Mouse (Mus musculus): ENCODE results near the gene Tmem165. TPM values are rescaled to one million over a fixed set of nuclear protein-coding genes. Genes with fewer than 3 reads are reported as not detected.

Gene Tmem165
- total RNA-seq (2021) = 10 to 100 TPM; 19.3 to 23.3 TPM

- DNase-seq = peak; percentile 94 to 95
- intact Hi-C loops (cut with DNase I) = loop anchor here (2.0 kb wide), 1 partner anchor 43 kb away; the partner anchor contains the start of gene Srd5a3
Observed at GRCm38 (mm10) chr5:76183750-76184261, at the start of gene Tmem165. Gene Tmem165 (plus strand): TSS chr5:76183880.

- peak; percentile 36 to 44 for DNase-seq
- intact Hi-C loops (cut with DNase I) = no loop called here
Observed at GRCm38 (mm10) chr5:76135644-76136043, 48.0 kb upstream of the Tmem165 start.

- intact Hi-C loops (cut with DNase I) = no loop called here
- no peak for DNase-seq
Observed at GRCm38 (mm10) chr5:76136271-76136670, 47.4 kb upstream of the Tmem165 start.

- intact Hi-C loops (cut with DNase I) = no loop called here
- no peak for DNase-seq
Observed at GRCm38 (mm10) chr5:76137586-76137985, 46.1 kb upstream of the Tmem165 start.

- DNase-seq = no peak
- intact Hi-C loops (cut with DNase I) = no loop called here
Observed at GRCm38 (mm10) chr5:76138071-76138470, 45.6 kb upstream of the Tmem165 start.

GRCm38 (mm10) chr5:76138512-76138911, 45.2 kb upstream of the Tmem165 start:
- intact Hi-C loops (cut with DNase I) = no loop called here
- DNase-seq = no peak

- intact Hi-C loops (cut with DNase I) = no loop called here
- DNase-seq = peak; percentile 18 to 35
Observed at GRCm38 (mm10) chr5:76139171-76139671, 44.5 kb upstream of the Tmem165 start.

GRCm38 (mm10) chr5:76139808-76140729, 43.6 kb upstream of the Tmem165 start, which contains the start of gene Srd5a3:
Gene Srd5a3 (plus strand): TSS chr5:76140271.
- intact Hi-C loops (cut with DNase I) = loop anchor here (2.0 to 10.0 kb wide), 3 partner anchors 45 to 395 kb away; partner anchors contain the start of gene Clock
- peak; percentile 96 to 98 for DNase-seq

- intact Hi-C loops (cut with DNase I) = loop anchor here (2.0 to 10.0 kb wide), 3 partner anchors 44 to 394 kb away; partner anchors contain the start of gene Clock
- no peak for DNase-seq
Observed at GRCm38 (mm10) chr5:76140730-76141066, 43.0 kb upstream of the Tmem165 start.

GRCm38 (mm10) chr5:76143356-76143755, 40.3 kb upstream of the Tmem165 start:
- no peak for DNase-seq
- intact Hi-C loops (cut with DNase I) = loop anchor here (5.0 to 10.0 kb wide), 2 partner anchors 159 to 391 kb away; partner anchors contain the start of gene Clock

GRCm38 (mm10) chr5:76146401-76146800, 37.3 kb upstream of the Tmem165 start:
- DNase-seq = no peak
- intact Hi-C loops (cut with DNase I) = loop anchor here (10.0 kb wide), 1 partner anchor 388 kb away; no protein-coding TSS in a partner anchor

GRCm38 (mm10) chr5:76149436-76149835, 34.2 kb upstream of the Tmem165 start:
- no peak for DNase-seq
- intact Hi-C loops (cut with DNase I) = loop anchor here (10.0 kb wide), 1 partner anchor 385 kb away; no protein-coding TSS in a partner anchor

GRCm38 (mm10) chr5:76152956-76153355, 30.7 kb upstream of the Tmem165 start:
- DNase-seq = no peak
- intact Hi-C loops (cut with DNase I) = no loop called here

GRCm38 (mm10) chr5:76153430-76153829, 30.2 kb upstream of the Tmem165 start:
- DNase-seq = no peak
- intact Hi-C loops (cut with DNase I) = no loop called here

- DNase-seq = no peak
- intact Hi-C loops (cut with DNase I) = no loop called here
Observed at GRCm38 (mm10) chr5:76154434-76155165, 29.1 kb upstream of the Tmem165 start.

- DNase-seq = no peak
- intact Hi-C loops (cut with DNase I) = no loop called here
Observed at GRCm38 (mm10) chr5:76159555-76159954, 24.1 kb upstream of the Tmem165 start.

GRCm38 (mm10) chr5:76160086-76160485, 23.6 kb upstream of the Tmem165 start:
- no peak for DNase-seq
- intact Hi-C loops (cut with DNase I) = no loop called here

- intact Hi-C loops (cut with DNase I) = no loop called here
- no peak for DNase-seq
Observed at GRCm38 (mm10) chr5:76161491-76161890, 22.2 kb upstream of the Tmem165 start.

GRCm38 (mm10) chr5:76162926-76163325, 20.8 kb upstream of the Tmem165 start:
- intact Hi-C loops (cut with DNase I) = no loop called here
- DNase-seq = no peak

GRCm38 (mm10) chr5:76163828-76164390, 19.8 kb upstream of the Tmem165 start:
- intact Hi-C loops (cut with DNase I) = no loop called here
- DNase-seq = no peak

Measured in heart, postnatal 36 days (tissue).